Mouse (Mus musculus): ENCODE measurements around the gene Srp9. TPM values are rescaled to one million over a fixed set of nuclear protein-coding genes. Genes with fewer than 3 reads are reported as not detected.

Srp9 gene
- polyA plus RNA-seq, 1 experiment from 2014 or later, result 142 TPM

DNA sequence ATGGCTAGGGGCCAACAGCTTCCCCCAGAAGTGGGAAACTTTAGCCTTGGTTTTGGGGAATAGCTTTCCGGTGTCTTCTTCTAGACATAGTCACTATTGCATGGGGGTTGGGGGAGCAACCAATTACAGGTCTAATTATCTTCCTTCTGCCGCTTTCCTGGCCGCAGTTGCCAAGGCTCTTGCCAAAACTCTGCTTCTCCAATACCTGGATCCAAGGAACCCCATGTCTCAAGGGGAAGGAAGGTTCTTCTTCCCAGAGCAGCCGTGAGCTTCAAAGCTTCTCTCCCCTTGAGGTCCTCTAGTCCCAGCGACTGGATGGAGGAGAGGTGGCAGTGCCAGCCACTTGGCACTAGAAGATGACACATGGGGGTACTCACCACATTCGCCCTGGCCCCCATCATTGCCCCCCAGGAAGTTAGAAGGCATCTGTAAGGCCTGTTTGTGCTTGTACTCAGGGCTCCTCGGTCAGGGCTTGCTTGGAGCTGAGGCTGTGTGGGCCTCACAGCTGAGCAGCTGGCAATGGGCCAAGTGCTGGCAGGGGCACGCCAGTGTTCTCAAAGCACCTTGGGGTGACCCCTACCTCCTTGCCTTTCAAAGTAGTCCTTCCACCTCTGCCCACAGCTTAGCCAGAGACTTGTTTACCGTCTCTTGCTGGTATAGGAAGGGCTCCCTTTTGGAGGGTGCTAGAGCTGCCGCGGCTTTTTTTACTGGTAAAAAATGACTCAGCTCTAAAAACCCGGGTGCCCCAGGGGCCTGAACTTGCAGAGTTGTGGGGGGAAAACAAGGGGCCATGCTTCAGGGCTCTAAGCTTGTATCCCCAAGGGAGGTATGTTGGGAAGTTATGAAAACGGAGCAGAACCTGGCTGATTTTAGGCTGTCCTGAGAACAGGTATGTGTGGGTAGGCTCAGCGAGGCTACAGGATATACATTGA is 12.9 kb upstream of the Srp9 start:
- Histone ChIP-seq H3K9ac (ENCODE audit: low read depth, low read length) (no peak overlapping the region), H3K4me1 (ENCODE audit: control insufficient read depth, insufficient read depth, low read length) (0 out of 2 replicates have a peak, but pooled peaks cover 4% of the 10 kb centered on the region), H3K9me3 (ENCODE audit: control insufficient read depth, low read length) (no peaks in the 10 kb centered on the region), H3K36me3 (ENCODE audit: control insufficient read depth, insufficient read depth, low read length) (no peaks in the 10 kb centered on the region), H3K27ac (ENCODE audit: low read length) (no peak overlapping the region), H3K27me3 (replicated peaks; ENCODE audit: control insufficient read depth, insufficient read depth, low read length) (no peaks in the 10 kb centered on the region), H3K4me3 (ENCODE audit: low read length) (no peak overlapping the region), H3K4me2 (ENCODE audit: low read depth, low read length) (no peak overlapping the region)
- peak; percentile 37; the same call in 1 of the 2 replicates for ATAC-seq
- 68% methylated on average over 14 of the region's 14 CpGs for WGBS

DNA sequence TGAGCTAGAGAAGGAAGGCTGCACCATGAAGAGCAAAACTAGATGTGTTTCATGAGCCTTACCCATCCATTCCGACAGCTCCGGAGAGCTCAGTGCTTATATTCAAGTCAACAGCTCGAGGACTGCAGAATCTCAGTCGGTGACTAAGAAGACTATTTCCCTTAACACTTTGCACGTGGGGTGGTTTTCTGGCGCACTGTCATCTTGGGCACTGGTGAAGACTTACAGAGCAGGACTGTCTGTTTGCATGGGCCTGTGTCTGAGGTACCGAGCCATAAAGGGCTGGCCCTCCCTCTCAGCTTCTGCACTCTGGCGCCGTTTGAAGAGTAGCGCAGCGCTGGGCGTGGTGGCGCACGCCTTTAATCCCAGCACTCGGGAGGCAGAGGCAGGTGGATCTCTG is 12.2 kb upstream of the Srp9 start:
- H3K27me3 ChIP-seq (replicated peaks; ENCODE audit: control insufficient read depth, insufficient read depth, low read length), result no peaks in the 10 kb centered on the region
- H3K27ac ChIP-seq (ENCODE audit: low read length), result no peak overlapping the region
- no peak overlapping the region for H3K9ac ChIP-seq (ENCODE audit: low read depth, low read length)
- H3K36me3 ChIP-seq (ENCODE audit: control insufficient read depth, insufficient read depth, low read length), result no peaks in the 10 kb centered on the region
- H3K9me3 ChIP-seq (ENCODE audit: control insufficient read depth, low read length), result no peaks in the 10 kb centered on the region
- ATAC-seq, result no peak; the same call in 1 of the 2 replicates
- 0 out of 2 replicates have a peak, but pooled peaks cover 4% of the 10 kb centered on the region for H3K4me1 ChIP-seq (ENCODE audit: control insufficient read depth, insufficient read depth, low read length)
- no peak overlapping the region for H3K4me2 ChIP-seq (ENCODE audit: low read depth, low read length)
- 78% methylated on average over 15 of the region's 15 CpGs for WGBS
- no peak overlapping the region for H3K4me3 ChIP-seq (ENCODE audit: low read length)

DNA sequence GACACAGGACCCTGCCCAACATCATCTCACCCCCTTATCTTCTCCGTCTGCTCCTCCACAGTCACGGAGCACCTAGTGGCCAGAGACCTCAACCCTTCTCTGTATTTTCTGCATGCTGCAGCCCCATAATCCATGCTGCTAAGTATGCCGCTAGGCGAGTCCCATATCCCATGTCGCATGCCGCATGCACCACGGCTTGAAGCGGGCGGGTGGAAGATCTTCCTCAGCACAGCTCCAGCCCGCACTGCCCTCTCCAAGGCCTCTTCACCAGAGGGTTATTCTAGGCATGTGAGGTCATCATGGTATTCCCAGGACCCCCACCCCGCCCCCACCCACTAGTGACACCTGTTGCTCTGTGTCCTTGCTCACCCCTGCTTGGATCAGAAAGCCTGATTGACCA is 11.4 kb upstream of the Srp9 start:
- ATAC-seq, result no peak
- no peak overlapping the region for H3K4me3 ChIP-seq (ENCODE audit: low read length)
- H3K36me3 ChIP-seq (ENCODE audit: control insufficient read depth, insufficient read depth, low read length), result no peaks in the 10 kb centered on the region
- 88% methylated on average over 11 of the region's 11 CpGs for WGBS
- H3K27ac ChIP-seq (ENCODE audit: low read length), result no peak overlapping the region
- no peaks in the 10 kb centered on the region for H3K27me3 ChIP-seq (replicated peaks; ENCODE audit: control insufficient read depth, insufficient read depth, low read length)
- H3K4me1 ChIP-seq (ENCODE audit: control insufficient read depth, insufficient read depth, low read length), result 0 out of 2 replicates have a peak, but pooled peaks cover 4% of the 10 kb centered on the region
- no peak overlapping the region for H3K4me2 ChIP-seq (ENCODE audit: low read depth, low read length)
- H3K9ac ChIP-seq (ENCODE audit: low read depth, low read length), result no peak overlapping the region
- H3K9me3 ChIP-seq (ENCODE audit: control insufficient read depth, low read length), result no peaks in the 10 kb centered on the region

DNA sequence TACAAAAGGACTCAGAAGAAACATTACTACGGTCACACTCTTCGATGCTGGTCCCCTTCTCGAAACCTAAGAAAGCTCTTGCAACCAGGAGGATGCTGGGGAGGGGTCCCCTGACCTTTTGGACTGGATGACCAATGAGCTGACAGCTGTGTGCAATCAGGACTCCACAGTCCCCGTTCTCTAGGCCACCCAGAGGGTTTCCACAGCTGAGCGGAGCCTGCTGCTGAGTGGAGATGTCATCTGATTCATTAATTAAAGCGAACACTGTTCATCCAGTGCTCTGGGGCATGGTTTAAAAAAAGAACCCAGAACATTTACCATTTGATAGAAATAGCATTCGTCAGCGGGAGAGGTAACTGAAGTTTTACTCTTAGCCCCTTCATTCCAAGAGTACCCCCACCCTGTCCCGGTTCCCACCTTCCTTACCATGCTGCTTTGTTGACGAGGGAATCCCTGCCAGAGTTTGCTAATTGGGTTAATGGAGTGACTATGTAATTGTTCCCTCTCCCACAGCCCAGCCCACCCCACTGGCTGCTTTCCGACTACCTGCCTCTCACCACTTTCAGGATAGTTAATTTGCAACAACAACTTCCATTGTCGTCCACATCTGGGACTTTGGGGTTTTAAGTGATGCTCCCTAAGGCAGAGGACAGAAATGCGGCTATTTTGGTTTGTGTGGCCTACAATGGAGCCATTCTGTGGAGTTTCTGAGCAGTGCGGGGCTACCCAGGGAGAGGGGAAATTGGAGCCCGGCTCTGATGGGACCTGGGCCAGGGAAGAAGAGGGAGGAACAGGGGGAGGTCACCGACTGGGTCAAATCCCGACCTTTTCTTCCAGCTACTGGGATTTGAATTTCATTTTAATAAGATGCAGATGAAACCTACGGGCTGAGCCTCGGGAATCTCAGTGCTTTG is 10.7 kb upstream of the Srp9 start:
- WGBS, result 49% methylated on average over 19 of the region's 19 CpGs
- Histone ChIP-seq H3K9ac (ENCODE audit: low read depth, low read length) (no peak overlapping the region), H3K4me1 (ENCODE audit: control insufficient read depth, insufficient read depth, low read length) (0 out of 2 replicates have a peak, but pooled peaks cover 2% of the 10 kb centered on the region), H3K36me3 (ENCODE audit: control insufficient read depth, insufficient read depth, low read length) (no peaks in the 10 kb centered on the region), H3K27ac (ENCODE audit: low read length) (no peak overlapping the region), H3K9me3 (ENCODE audit: control insufficient read depth, low read length) (no peaks in the 10 kb centered on the region), H3K4me3 (ENCODE audit: low read length) (no peak overlapping the region), H3K4me2 (ENCODE audit: low read depth, low read length) (no peak overlapping the region), H3K27me3 (replicated peaks; ENCODE audit: control insufficient read depth, insufficient read depth, low read length) (no peaks in the 10 kb centered on the region)
- ATAC-seq, result no peak

DNA sequence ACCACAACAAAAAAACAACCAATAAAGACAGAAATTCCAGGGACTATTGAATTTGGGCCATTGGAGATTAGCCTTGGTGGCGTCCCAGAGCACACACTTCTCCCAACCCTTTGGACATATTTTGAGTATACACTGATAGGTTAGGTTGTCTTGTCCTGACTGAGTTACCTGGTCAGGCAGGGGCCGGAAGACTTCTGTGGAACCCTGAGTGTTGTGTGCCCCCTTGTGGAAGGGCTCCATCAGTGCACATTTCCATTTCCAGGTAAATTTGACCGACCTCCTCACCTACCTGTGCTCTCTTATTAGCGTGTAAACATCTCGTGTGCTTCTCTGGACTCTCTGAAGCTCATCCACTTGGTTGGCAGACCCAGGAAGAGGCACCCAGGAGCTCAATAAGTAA is 9.3 kb upstream of the Srp9 start:
- WGBS, result 15% methylated on average over 5 of the region's 5 CpGs
- H3K4me1 ChIP-seq (ENCODE audit: control insufficient read depth, insufficient read depth, low read length), result 0 out of 2 replicates have a peak, but pooled peaks cover 2% of the 10 kb centered on the region
- peak; percentile 51 for ATAC-seq

DNA sequence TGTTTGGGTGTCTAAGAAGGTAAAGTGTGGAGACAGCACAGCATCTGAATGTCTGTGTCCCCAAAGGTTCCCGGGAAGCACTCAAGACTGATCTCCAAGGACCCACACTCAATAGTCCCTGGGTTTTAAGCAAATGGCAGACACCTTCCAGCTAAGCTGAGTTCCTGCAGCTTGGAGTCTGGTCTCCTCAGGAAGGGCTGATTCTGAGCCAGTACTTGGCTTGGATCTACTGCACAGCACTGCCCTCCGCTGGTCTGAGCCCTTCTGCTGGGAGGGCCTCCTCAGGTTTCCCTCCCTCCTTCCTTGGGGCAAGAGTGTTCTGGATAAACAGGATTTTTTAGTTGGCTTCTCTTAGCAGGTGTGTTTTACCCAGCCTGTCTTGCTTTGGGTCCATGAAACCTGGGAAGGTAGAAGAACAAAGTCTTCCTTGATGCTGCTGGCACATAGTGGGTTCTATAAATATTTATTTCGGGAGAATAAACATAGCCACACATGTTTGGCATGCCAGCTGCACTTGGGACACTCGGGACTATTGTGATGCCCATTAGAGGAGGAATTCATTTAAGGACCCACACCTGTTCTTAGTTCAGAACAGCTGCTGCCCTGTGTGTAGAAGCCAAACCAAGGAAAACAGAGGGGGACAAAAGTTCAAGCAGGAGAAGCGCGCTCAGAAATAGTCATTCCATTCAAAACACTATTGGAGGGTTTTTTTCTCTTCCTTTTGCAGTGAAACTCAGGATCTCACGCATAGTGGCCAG is 8.7 kb upstream of the Srp9 start:
- peak; percentile 80; the same call in 1 of the 2 replicates for ATAC-seq
- Histone ChIP-seq H3K9me3 (ENCODE audit: control insufficient read depth, low read length) (no peaks in the 10 kb centered on the region), H3K36me3 (ENCODE audit: control insufficient read depth, insufficient read depth, low read length) (no peaks in the 10 kb centered on the region), H3K4me1 (ENCODE audit: control insufficient read depth, insufficient read depth, low read length) (0 out of 2 replicates have a peak, but pooled peaks cover 2% of the 10 kb centered on the region), H3K27me3 (replicated peaks; ENCODE audit: control insufficient read depth, insufficient read depth, low read length) (no peaks in the 10 kb centered on the region), H3K4me2 (ENCODE audit: low read depth, low read length) (no peak overlapping the region), H3K9ac (ENCODE audit: low read depth, low read length) (0 out of 2 replicates have a peak overlapping the region, but pooled peaks have one; percentile 20), H3K27ac (ENCODE audit: low read length) (no peak overlapping the region), H3K4me3 (ENCODE audit: low read length) (no peak overlapping the region)
- 40% methylated on average over 7 of the region's 7 CpGs for WGBS

More for the DNA sequence above, 9.3 kb upstream of the Srp9 start:
- Histone ChIP-seq H3K4me2 (ENCODE audit: low read depth, low read length) (no peak overlapping the region), H3K9ac (ENCODE audit: low read depth, low read length) (0 out of 2 replicates have a peak overlapping the region, but pooled peaks have one; percentile 20), H3K27me3 (replicated peaks; ENCODE audit: control insufficient read depth, insufficient read depth, low read length) (no peaks in the 10 kb centered on the region), H3K36me3 (ENCODE audit: control insufficient read depth, insufficient read depth, low read length) (no peaks in the 10 kb centered on the region), H3K27ac (ENCODE audit: low read length) (no peak overlapping the region), H3K9me3 (ENCODE audit: control insufficient read depth, low read length) (no peaks in the 10 kb centered on the region), H3K4me3 (ENCODE audit: low read length) (no peak overlapping the region)

DNA sequence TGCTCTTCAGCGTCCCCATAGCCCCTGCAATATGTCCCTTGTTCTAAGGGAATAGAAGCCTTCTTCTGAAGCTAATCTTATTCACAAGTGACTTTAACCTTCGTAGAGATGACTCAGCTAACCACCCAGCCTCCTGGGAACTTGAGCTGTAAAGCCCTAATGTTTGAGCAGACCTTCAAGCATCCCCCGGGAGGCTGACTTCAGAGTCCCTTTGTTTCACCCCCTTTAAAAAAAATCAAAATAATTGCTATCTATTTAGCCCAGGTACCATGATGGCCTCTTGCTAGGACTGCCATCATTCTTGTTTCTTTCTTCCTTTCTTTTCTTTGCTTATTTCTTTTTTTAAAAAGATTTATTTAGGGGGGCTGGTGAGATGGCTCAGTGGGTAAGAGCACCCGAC is 2.1 kb upstream of the Srp9 start:
- Histone ChIP-seq H3K9ac (ENCODE audit: low read depth, low read length) (no peak overlapping the region), H3K9me3 (ENCODE audit: control insufficient read depth, low read length) (no peaks in the 10 kb centered on the region), H3K4me2 (ENCODE audit: low read depth, low read length) (no peak overlapping the region), H3K36me3 (ENCODE audit: control insufficient read depth, insufficient read depth, low read length) (0 out of 2 replicates have a peak, but pooled peaks cover 3% of the 10 kb centered on the region), H3K27ac (ENCODE audit: low read length) (no peak overlapping the region), H3K4me3 (ENCODE audit: low read length) (no peak overlapping the region), H3K4me1 (ENCODE audit: control insufficient read depth, insufficient read depth, low read length) (peaks cover 11% of the 10 kb centered on the region), H3K27me3 (replicated peaks; ENCODE audit: control insufficient read depth, insufficient read depth, low read length) (no peaks in the 10 kb centered on the region)
- WGBS, result 78% methylated on average over 4 of the region's 4 CpGs
- no peak for ATAC-seq

DNA sequence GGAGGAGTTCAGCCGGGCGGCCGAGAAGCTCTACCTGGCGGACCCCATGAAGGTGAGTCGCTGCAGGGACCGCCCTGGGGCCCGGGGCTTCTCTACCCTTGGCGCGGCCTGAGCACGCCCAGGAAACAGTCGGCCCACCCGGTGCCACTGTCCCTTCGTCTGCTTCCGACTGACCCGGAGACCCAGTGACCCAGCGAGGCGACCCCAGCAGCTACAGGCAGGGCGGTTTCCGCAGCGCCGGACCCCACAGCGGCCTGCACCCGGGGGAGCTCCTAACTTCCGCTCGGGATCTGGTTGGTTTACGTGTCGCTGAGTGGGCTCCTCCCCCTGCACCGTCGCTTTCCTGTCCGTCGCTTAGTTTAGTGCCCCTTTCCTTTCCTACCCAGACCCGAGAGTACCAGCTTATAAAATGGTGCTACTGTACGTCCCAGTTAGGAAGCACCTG is 409 bp downstream of the Srp9 start:
- WGBS, result under 1% methylated on average over 33 of the region's 33 CpGs
- Histone ChIP-seq H3K9me3 (ENCODE audit: control insufficient read depth, low read length) (no peaks in the 10 kb centered on the region), H3K4me2 (ENCODE audit: low read depth, low read length) (peak overlapping the region; percentile 52), H3K27me3 (replicated peaks; ENCODE audit: control insufficient read depth, insufficient read depth, low read length) (no peaks in the 10 kb centered on the region), H3K27ac (ENCODE audit: low read length) (peak overlapping the region; percentile 83), H3K36me3 (ENCODE audit: control insufficient read depth, insufficient read depth, low read length) (0 out of 2 replicates have a peak, but pooled peaks cover 8% of the 10 kb centered on the region), H3K4me1 (ENCODE audit: control insufficient read depth, insufficient read depth, low read length) (peaks cover 11% of the 10 kb centered on the region), H3K4me3 (ENCODE audit: low read length) (peak overlapping the region; percentile 86), H3K9ac (ENCODE audit: low read depth, low read length) (peak overlapping the region; percentile 86)
- peak; percentile 97 for ATAC-seq

Data from intestine, embryonic 16.5 days (tissue).